19 mouse cellular contexts compared by ENCODE assay signal in genomic region chr5:33371668-33372067, GRCm38 (mm10). TPM values are rescaled to one million over a fixed set of nuclear protein-coding genes. Genes with fewer than 3 reads are reported as not detected.
DNase-seq lines count a peak whose midpoint lies in the region; ATAC-seq and TF ChIP-seq lines count a peak whose summit lies in the region.
"Had no signal": no experiment of that assay in that cellular context is flagged by ENCODE, and none has a peak within 500 bp of the region (broad histone marks: within the 10 kb centered on the region; RNA-seq: fewer than 3 reads in every experiment).

No protein-coding gene starts in this region.

- peak overlapping the region; percentile 17; the same call in 1 of the 2 replicates for H3K9ac ChIP-seq in hindbrain, embryonic 16.5 days (ENCODE audit: low read depth, low read length)
- H3K9ac ChIP-seq in hindbrain, postnatal 0 days (replicated peaks; ENCODE audit: low read length) = no peak overlapping the region
- H3K9ac ChIP-seq in stomach, embryonic 15.5 days = no peak overlapping the region
- no peak overlapping the region for H3K9ac ChIP-seq in stomach, postnatal 0 days (ENCODE audit: low read length)
- H3K9ac ChIP-seq in liver, embryonic 14.5 days (replicated peaks) = peak overlapping the region; percentile 36; the same call in 1 of the 2 replicates
- no peak overlapping the region for H3K9ac ChIP-seq in stomach, embryonic 16.5 days (ENCODE audit: low read length)
- no peak overlapping the region for H3K9ac ChIP-seq in kidney, embryonic 16.5 days (replicated peaks; ENCODE audit: low read length)
- H3K9ac ChIP-seq: heart, embryonic 15.5 days; hindbrain, embryonic 12.5 days; lung, embryonic 15.5 days had no signal

- no peak for TF ChIP-seq EP300 in stomach, postnatal 0 days (optimal IDR thresholded peaks at IDR 0.05)
- no peak for TF ChIP-seq EP300 in liver, embryonic 14.5 days (IDR thresholded peaks at IDR 0.05; ENCODE audit: low read depth)

- WGBS in hindbrain, embryonic 16.5 days = 87% methylated on average over 4 of the region's 4 CpGs
- 77% methylated on average over 4 of the region's 4 CpGs for WGBS in hindbrain, postnatal 0 days
- 86% methylated on average over 4 of the region's 4 CpGs for WGBS in stomach, embryonic 15.5 days
- 79% methylated on average over 4 of the region's 4 CpGs for WGBS in stomach, postnatal 0 days
- WGBS in liver, embryonic 14.5 days (ENCODE audit: insufficient replicate concordance) = 69% methylated on average over 4 of the region's 4 CpGs
- WGBS in stomach, embryonic 16.5 days = 90% methylated on average over 4 of the region's 4 CpGs
- 95% methylated on average over 4 of the region's 4 CpGs for WGBS in kidney, embryonic 16.5 days

- no peaks in the 10 kb centered on the region for H3K4me1 ChIP-seq in hindbrain, embryonic 16.5 days (ENCODE audit: control insufficient read depth, insufficient read depth, low read depth, low read length)
- no peaks in the 10 kb centered on the region for H3K4me1 ChIP-seq in hindbrain, postnatal 0 days (ENCODE audit: insufficient read depth, low read length)
- no peaks in the 10 kb centered on the region for H3K4me1 ChIP-seq in stomach, embryonic 15.5 days
- H3K4me1 ChIP-seq in stomach, postnatal 0 days (replicated peaks; ENCODE audit: control insufficient read depth, insufficient read depth) = no peaks in the 10 kb centered on the region
- H3K4me1 ChIP-seq in liver, embryonic 14.5 days (replicated peaks; ENCODE audit: control insufficient read depth in 2 of 2, insufficient read depth in 2 of 2, low read length in 1 of 2) = peaks cover 9 to 13% of the 10 kb centered on the region in 2 experiments
- H3K4me1 ChIP-seq in stomach, embryonic 16.5 days (ENCODE audit: control insufficient read depth, insufficient read depth, low read length) = no peaks in the 10 kb centered on the region
- H3K4me1 ChIP-seq in kidney, embryonic 16.5 days (ENCODE audit: insufficient read depth, low read length) = no peaks in the 10 kb centered on the region
- H3K4me1 ChIP-seq: heart, embryonic 15.5 days; hindbrain, embryonic 12.5 days; lung, embryonic 15.5 days had no signal

- no peak overlapping the region for H3K4me3 ChIP-seq in hindbrain, embryonic 16.5 days (ENCODE audit: low read length)
- H3K4me3 ChIP-seq in hindbrain, postnatal 0 days (ENCODE audit: low read length) = no peak overlapping the region
- no peak overlapping the region for H3K4me3 ChIP-seq in stomach, embryonic 15.5 days (replicated peaks)
- no peak overlapping the region for H3K4me3 ChIP-seq in stomach, postnatal 0 days (ENCODE audit: low read depth, low read length)
- H3K4me3 ChIP-seq in liver, embryonic 14.5 days (ENCODE audit: insufficient read depth in 1 of 2, low read depth in 2 of 2, low read length in 2 of 2) = no peak overlapping the region
- H3K4me3 ChIP-seq in stomach, embryonic 16.5 days (replicated peaks; ENCODE audit: low read length) = no peak overlapping the region
- H3K4me3 ChIP-seq in kidney, embryonic 16.5 days (ENCODE audit: low read length) = no peak overlapping the region
- H3K4me3 ChIP-seq: heart, embryonic 15.5 days; hindbrain, embryonic 12.5 days; lung, embryonic 15.5 days had no signal

- no peaks in the 10 kb centered on the region for H3K27me3 ChIP-seq in hindbrain, embryonic 16.5 days (replicated peaks; ENCODE audit: control insufficient read depth, insufficient read depth, low read length)
- H3K27me3 ChIP-seq in hindbrain, postnatal 0 days (ENCODE audit: insufficient read depth, low read length) = no peaks in the 10 kb centered on the region
- no peaks in the 10 kb centered on the region for H3K27me3 ChIP-seq in stomach, embryonic 15.5 days (replicated peaks)
- H3K27me3 ChIP-seq in stomach, postnatal 0 days (ENCODE audit: control insufficient read depth, insufficient read depth, low read length) = no peaks in the 10 kb centered on the region
- no peaks in the 10 kb centered on the region for H3K27me3 ChIP-seq in liver, embryonic 14.5 days (ENCODE audit: control insufficient read depth, insufficient read depth, low read length)
- H3K27me3 ChIP-seq in stomach, embryonic 16.5 days (ENCODE audit: control insufficient read depth, insufficient read depth, low read length) = no peaks in the 10 kb centered on the region
- H3K27me3 ChIP-seq in kidney, embryonic 16.5 days (ENCODE audit: insufficient read depth, low read length) = no peaks in the 10 kb centered on the region
- H3K27me3 ChIP-seq: heart, embryonic 15.5 days; hindbrain, embryonic 12.5 days; lung, embryonic 15.5 days; Patski had no signal

- H3K9me3 ChIP-seq in hindbrain, embryonic 16.5 days (ENCODE audit: control insufficient read depth, low read length) = no peaks in the 10 kb centered on the region
- no peaks in the 10 kb centered on the region for H3K9me3 ChIP-seq in hindbrain, postnatal 0 days (ENCODE audit: low read length)
- H3K9me3 ChIP-seq in stomach, embryonic 15.5 days = no peaks in the 10 kb centered on the region
- H3K9me3 ChIP-seq in stomach, postnatal 0 days (ENCODE audit: control insufficient read depth, low read length) = no peaks in the 10 kb centered on the region
- H3K9me3 ChIP-seq in liver, embryonic 14.5 days (ENCODE audit: control insufficient read depth, low read length) = no peaks in the 10 kb centered on the region
- H3K9me3 ChIP-seq in stomach, embryonic 16.5 days (replicated peaks; ENCODE audit: control insufficient read depth, low read length) = no peaks in the 10 kb centered on the region
- no peaks in the 10 kb centered on the region for H3K9me3 ChIP-seq in kidney, embryonic 16.5 days (ENCODE audit: low read length)
- H3K9me3 ChIP-seq: G1E; heart, embryonic 15.5 days; hindbrain, embryonic 12.5 days; lung, embryonic 15.5 days had no signal

- no peak for DNase-seq in hindbrain, postnatal 0 days (ENCODE audit: low spot score)
- no peak for DNase-seq in stomach, postnatal 0 days (ENCODE audit: low spot score)
- peak in 2 of 3 experiments; percentile 13 to 32 for DNase-seq in liver, embryonic 14.5 days (ENCODE audit: low read depth in 3 of 3, low spot score in 3 of 3)
- DNase-seq in layer of hippocampus, adult 8-10 months (ENCODE audit: low spot score in 2 of 2) = no peak
- DNase-seq: cerebellum, adult 11 months; gastrocnemius, postnatal 14 days; heart, postnatal 36 days; thymus, postnatal 25 days had no signal

- TF ChIP-seq CTCF in hindbrain, postnatal 0 days (IDR thresholded peaks at IDR 0.05; ENCODE audit: low read depth) = no peak
- no peak for TF ChIP-seq CTCF in stomach, postnatal 0 days (IDR thresholded peaks at IDR 0.05; ENCODE audit: low read depth)
- TF ChIP-seq CTCF in liver, embryonic 14.5 days (IDR thresholded peaks at IDR 0.05; ENCODE audit: low read depth) = no peak

- H3K4me2 ChIP-seq in hindbrain, embryonic 16.5 days (ENCODE audit: low read length) = no peak overlapping the region
- H3K4me2 ChIP-seq in hindbrain, postnatal 0 days (ENCODE audit: low read depth, low read length) = no peak overlapping the region
- no peak overlapping the region for H3K4me2 ChIP-seq in stomach, embryonic 15.5 days
- no peak overlapping the region for H3K4me2 ChIP-seq in stomach, postnatal 0 days (replicated peaks; ENCODE audit: low read depth)
- peak overlapping the region; percentile 41 for H3K4me2 ChIP-seq in liver, embryonic 14.5 days (ENCODE audit: low read depth)
- no peak overlapping the region for H3K4me2 ChIP-seq in stomach, embryonic 16.5 days (ENCODE audit: low read depth, low read length)
- H3K4me2 ChIP-seq in kidney, embryonic 16.5 days (replicated peaks; ENCODE audit: low read depth, low read length) = no peak overlapping the region
- H3K4me2 ChIP-seq: heart, embryonic 15.5 days; hindbrain, embryonic 12.5 days; lung, embryonic 15.5 days had no signal

- H3K36me3 ChIP-seq in hindbrain, embryonic 16.5 days (ENCODE audit: control insufficient read depth, insufficient read depth, low read length) = peaks cover 55% of the 10 kb centered on the region
- peaks cover 61% of the 10 kb centered on the region for H3K36me3 ChIP-seq in hindbrain, postnatal 0 days (ENCODE audit: insufficient read depth, low read length)
- H3K36me3 ChIP-seq in stomach, embryonic 15.5 days = peaks cover 37% of the 10 kb centered on the region
- H3K36me3 ChIP-seq in stomach, postnatal 0 days (ENCODE audit: control insufficient read depth, insufficient read depth, low read length) = peaks cover 31% of the 10 kb centered on the region
- peaks cover 30% of the 10 kb centered on the region for H3K36me3 ChIP-seq in liver, embryonic 14.5 days (replicated peaks; ENCODE audit: control insufficient read depth, insufficient read depth, low read depth)
- H3K36me3 ChIP-seq in stomach, embryonic 16.5 days (ENCODE audit: control insufficient read depth, insufficient read depth, low read length) = peaks cover 25% of the 10 kb centered on the region
- peaks cover 64% of the 10 kb centered on the region for H3K36me3 ChIP-seq in kidney, embryonic 16.5 days (ENCODE audit: insufficient read depth, low read length)

- no peak for ATAC-seq in hindbrain, embryonic 16.5 days
- ATAC-seq in hindbrain, postnatal 0 days = no peak
- peak; percentile 66; the same call in 1 of the 2 replicates for ATAC-seq in stomach, embryonic 15.5 days (ENCODE audit: insufficient read depth, low FRiP score, low read depth)
- ATAC-seq in stomach, postnatal 0 days (ENCODE audit: low FRiP score, low TSS enrichment) = no peak
- ATAC-seq in liver, embryonic 14.5 days (ENCODE audit: insufficient read depth) = peak; percentile 86
- ATAC-seq in stomach, embryonic 16.5 days (ENCODE audit: insufficient read depth, low FRiP score) = peak; percentile 18; the same call in 1 of the 2 replicates
- no peak for ATAC-seq in kidney, embryonic 16.5 days (ENCODE audit: low FRiP score, low TSS enrichment)
- ATAC-seq: forebrain, embryonic 14.5 days; intestine, postnatal 0 days had no signal

- no peak overlapping the region for H3K27ac ChIP-seq in hindbrain, embryonic 16.5 days (ENCODE audit: low read depth, low read length)
- no peak overlapping the region for H3K27ac ChIP-seq in hindbrain, postnatal 0 days
- H3K27ac ChIP-seq in stomach, embryonic 15.5 days = no peak overlapping the region
- H3K27ac ChIP-seq in stomach, postnatal 0 days (replicated peaks) = no peak overlapping the region; the same call in 1 of the 2 replicates
- H3K27ac ChIP-seq in liver, embryonic 14.5 days = peak overlapping the region; percentile 72
- peak overlapping the region; percentile 4; the same call in 1 of the 2 replicates for H3K27ac ChIP-seq in stomach, embryonic 16.5 days (ENCODE audit: low read length)
- no peak overlapping the region for H3K27ac ChIP-seq in kidney, embryonic 16.5 days (ENCODE audit: low read length)
- H3K27ac ChIP-seq: heart, embryonic 15.5 days; hindbrain, embryonic 12.5 days; lung, embryonic 15.5 days had no signal

RNA-seq across cellular contexts. Expression of gene Uvssa, which starts 6.7 kb away (rescaled TPM):
- polyA plus RNA-seq in hindbrain, embryonic 16.5 days (2015; fragmentation: Nextera tagmentation; extraction: Ambion mirVana) = 6.2 and 6.7 TPM in 2 replicates
- 7.7 and 8.7 TPM in 2 replicates for total RNA-seq in hindbrain, postnatal 0 days (2014; rRNA removed)
- 8.1 and 8.5 TPM in 2 replicates for polyA plus RNA-seq in hindbrain, postnatal 0 days (2015; fragmentation: Nextera tagmentation; extraction: Ambion mirVana)
- 8.7 and 9.6 TPM in 2 replicates for polyA plus RNA-seq in stomach, embryonic 15.5 days (2015; fragmentation: Nextera tagmentation; extraction: Ambion mirVana)
- 4.5 and 5.0 TPM in 2 replicates for polyA plus RNA-seq in stomach, postnatal 0 days (2015; fragmentation: Nextera tagmentation; extraction: Ambion mirVana)
- 1.5 and 2.2 TPM in 2 replicates for polyA plus RNA-seq in liver, embryonic 14.5 days (2012; rRNA removed)
- 1.5 and 2.1 TPM in 2 replicates for polyA plus RNA-seq in liver, embryonic 14.5 days (2014; fragmentation: Nextera tagmentation; extraction: Ambion mirVana)
- polyA plus RNA-seq in stomach, embryonic 16.5 days (2015; fragmentation: Nextera tagmentation; extraction: Ambion mirVana) = 9.5 and 9.8 TPM in 2 replicates
- 9.2 and 9.5 TPM in 2 replicates for polyA plus RNA-seq in kidney, embryonic 16.5 days (2015; fragmentation: Nextera tagmentation; extraction: Ambion mirVana)
- total RNA-seq in layer of hippocampus, adult 8-10 months (2022) = 1 to 10 TPM; 7.0 to 9.7 (median 8.3) TPM

RNA-seq across cellular contexts. Expression of gene Maea, which starts 36.4 kb away (rescaled TPM):
- 136 and 142 TPM in 2 replicates for polyA plus RNA-seq in hindbrain, embryonic 16.5 days (2015; fragmentation: Nextera tagmentation; extraction: Ambion mirVana)
- 130 and 131 TPM in 2 replicates for total RNA-seq in hindbrain, postnatal 0 days (2014; rRNA removed)
- 119 and 127 TPM in 2 replicates for polyA plus RNA-seq in hindbrain, postnatal 0 days (2015; fragmentation: Nextera tagmentation; extraction: Ambion mirVana)
- polyA plus RNA-seq in stomach, embryonic 15.5 days (2015; fragmentation: Nextera tagmentation; extraction: Ambion mirVana) = 117 and 120 TPM in 2 replicates
- polyA plus RNA-seq in stomach, postnatal 0 days (2015; fragmentation: Nextera tagmentation; extraction: Ambion mirVana) = 83.4 and 83.6 TPM in 2 replicates
- 47.2 and 54.4 TPM in 2 replicates for polyA plus RNA-seq in liver, embryonic 14.5 days (2012; rRNA removed)
- 40.0 and 46.1 TPM in 2 replicates for polyA plus RNA-seq in liver, embryonic 14.5 days (2014; fragmentation: Nextera tagmentation; extraction: Ambion mirVana)
- polyA plus RNA-seq in stomach, embryonic 16.5 days (2015; fragmentation: Nextera tagmentation; extraction: Ambion mirVana) = 111 and 121 TPM in 2 replicates
- 152 and 154 TPM in 2 replicates for polyA plus RNA-seq in kidney, embryonic 16.5 days (2015; fragmentation: Nextera tagmentation; extraction: Ambion mirVana)
- 100 to 1,000 TPM in 2 of 4 experiments, 10 to 100 TPM in 2; 95.1 to 105 (median 98.5) TPM for total RNA-seq in layer of hippocampus, adult 8-10 months (2022)

Comparison
In these comparisons a context has a peak if more than half of its experiments do, and no peak if none do; other contexts are left out.
1. ATAC-seq: peak in stomach, embryonic 15.5 days (single experiment), liver, embryonic 14.5 days (single experiment) and stomach, embryonic 16.5 days (single experiment); none in hindbrain, embryonic 16.5 days (single experiment), hindbrain, postnatal 0 days (single experiment), stomach, postnatal 0 days (single experiment) and kidney, embryonic 16.5 days (single experiment).
2. H3K27ac ChIP-seq: peak in liver, embryonic 14.5 days (single experiment) and stomach, embryonic 16.5 days (single experiment); none in hindbrain, embryonic 16.5 days (single experiment), hindbrain, postnatal 0 days (single experiment), stomach, embryonic 15.5 days (single experiment), stomach, postnatal 0 days (single experiment) and kidney, embryonic 16.5 days (single experiment).
3. H3K9ac ChIP-seq: peak in hindbrain, embryonic 16.5 days (single experiment) and liver, embryonic 14.5 days (single experiment); none in hindbrain, postnatal 0 days (single experiment), stomach, embryonic 15.5 days (single experiment), stomach, postnatal 0 days (single experiment), stomach, embryonic 16.5 days (single experiment) and kidney, embryonic 16.5 days (single experiment).
4. DNase-seq: peak in liver, embryonic 14.5 days (2 of 3); none in hindbrain, postnatal 0 days (single experiment), stomach, postnatal 0 days (single experiment) and layer of hippocampus, adult 8-10 months (0 of 2).